Mouse (Mus musculus) lung, embryonic 16.5 days (tissue): ENCODE measurements around the gene Rab43. TPM values are rescaled to one million over a fixed set of nuclear protein-coding genes. Genes with fewer than 3 reads are reported as not detected.

Experiments
- ATAC-seq: fragments of 200-750 bp; cut with Nextera tagmentation; 2 replicates; pipeline ENCODE4 v1.8.0; 2017; ENCODE audit warnings: low read depth, mild to moderate bottlenecking, moderate library complexity
- H3K27ac ChIP-seq: fragments of 300-500 bp; sonication (generic); 2 replicates; pipeline ENCODE4 v1.5.1; 2014; ENCODE audit warnings: mild to moderate bottlenecking, control low read depth, low read length
- H3K27me3 ChIP-seq: fragments of 300-500 bp; sonication (generic); 2 replicates; pipeline ENCODE4 v1.6.1; 2014; ENCODE audit warnings: low read depth, low read length, mixed read lengths; ENCODE audit not compliant: control insufficient read depth, insufficient read depth
- H3K36me3 ChIP-seq: fragments of 300-500 bp; sonication (generic); 2 replicates; pipeline ENCODE4 v1.6.1; 2014; ENCODE audit warnings: low read length; ENCODE audit not compliant: control insufficient read depth, insufficient read depth
- H3K4me1 ChIP-seq: fragments of 300-500 bp; sonication (generic); replicated peaks from 2 replicates; pipeline ENCODE4 v1.6.1; 2014; ENCODE audit warnings: low read length, mixed read lengths; ENCODE audit not compliant: control insufficient read depth, insufficient read depth
- H3K4me2 ChIP-seq: fragments of 300-500 bp; sonication (generic); 2 replicates; pipeline ENCODE4 v1.6.1; 2014; ENCODE audit warnings: low read depth, low read length, control low read depth
- H3K4me3 ChIP-seq: fragments of 300-500 bp; sonication (generic); 2 replicates; pipeline ENCODE4 v1.5.1; 2014; ENCODE audit warnings: mild to moderate bottlenecking, low read length, control low read depth
- H3K9ac ChIP-seq: fragments of 300-500 bp; sonication (generic); 2 replicates; pipeline ENCODE4 v1.6.1; 2014; ENCODE audit warnings: low read length, control low read depth
- H3K9me3 ChIP-seq: fragments of 300-500 bp; sonication (generic); 2 replicates; pipeline ENCODE4 v1.6.1; 2016; ENCODE audit warnings: low read length; ENCODE audit not compliant: control insufficient read depth
- WGBS: fragments of 180-500 bp; shearing (Covaris S2); extraction: QIAGEN DNeasy Blood & Tissue Kit; methylation state at CpG from one replicate; pipeline ENCODE4 v1.1.7; 2014; 5-methylcytosine and 5-hydroxymethylcytosine counted together
- polyA plus RNA-seq: library from polyadenylated mRNA; unstranded; fragments of >200 nt; fragmentation: Nextera tagmentation; extraction: Ambion mirVana; gene quantifications from 2 replicates; pipeline ENCODE4 v1.2.1, GENCODE M21; 2015

Rab43 gene
- polyA plus RNA-seq, 1 experiment from 2014 or later = 13.1 TPM

GRCm38 (mm10) chr6:87845031-87845695 is 33.2 kb upstream of the Rab43 start:
- Histone ChIP-seq H3K4me1 (peaks cover 18% of the 10 kb centered on the region), H3K9me3 (no peaks in the 10 kb centered on the region), H3K9ac (no peak overlapping the region), H3K27me3 (no peaks in the 10 kb centered on the region), H3K4me3 (no peak overlapping the region), H3K4me2 (no peak overlapping the region), H3K36me3 (peaks cover 36% of the 10 kb centered on the region), H3K27ac (no peak overlapping the region)
- WGBS = 90% methylated on average over 13 of the region's 13 CpGs
- ATAC-seq = no peak

GRCm38 (mm10) chr6:87842254-87842653 is 30.3 kb upstream of the Rab43 start:
- H3K4me1 ChIP-seq = peaks cover 11% of the 10 kb centered on the region
- no peaks in the 10 kb centered on the region for H3K9me3 ChIP-seq
- ATAC-seq = no peak
- 13% methylated on average over 1 of the region's 1 CpGs for WGBS
- H3K4me3 ChIP-seq = no peak overlapping the region
- no peaks in the 10 kb centered on the region for H3K27me3 ChIP-seq
- no peak overlapping the region for H3K27ac ChIP-seq
- H3K9ac ChIP-seq = no peak overlapping the region
- no peak overlapping the region for H3K4me2 ChIP-seq
- H3K36me3 ChIP-seq = peaks cover 34% of the 10 kb centered on the region

GRCm38 (mm10) chr6:87841635-87842034 is 29.7 kb upstream of the Rab43 start:
- no peaks in the 10 kb centered on the region for H3K27me3 ChIP-seq
- H3K4me2 ChIP-seq = no peak overlapping the region
- no peak overlapping the region for H3K4me3 ChIP-seq
- 77% methylated on average over 8 of the region's 8 CpGs for WGBS
- no peaks in the 10 kb centered on the region for H3K9me3 ChIP-seq
- H3K27ac ChIP-seq = no peak overlapping the region
- no peak for ATAC-seq
- no peak overlapping the region for H3K9ac ChIP-seq
- peaks cover 7% of the 10 kb centered on the region; the same call in 1 of the 2 replicates for H3K4me1 ChIP-seq
- peaks cover 34% of the 10 kb centered on the region for H3K36me3 ChIP-seq

GRCm38 (mm10) chr6:87839797-87840341 is 27.9 kb upstream of the Rab43 start:
- WGBS = 52% methylated on average over 11 of the region's 11 CpGs
- H3K9ac ChIP-seq = no peak overlapping the region
- H3K27ac ChIP-seq = no peak overlapping the region
- H3K27me3 ChIP-seq = no peaks in the 10 kb centered on the region
- H3K4me3 ChIP-seq = no peak overlapping the region
- H3K4me1 ChIP-seq = peaks cover 7% of the 10 kb centered on the region; the same call in 1 of the 2 replicates
- ATAC-seq = no peak
- H3K4me2 ChIP-seq = peak overlapping the region; percentile 84
- no peaks in the 10 kb centered on the region for H3K9me3 ChIP-seq
- H3K36me3 ChIP-seq = peaks cover 27% of the 10 kb centered on the region

- Histone ChIP-seq H3K36me3 (peaks cover 19% of the 10 kb centered on the region), H3K27me3 (no peaks in the 10 kb centered on the region), H3K4me1 (peaks cover 7% of the 10 kb centered on the region; the same call in 1 of the 2 replicates), H3K9ac (peak within 1 kb of the TSS; percentile 92), H3K27ac (peak within 1 kb of the TSS; percentile 92), H3K4me2 (peak within 1 kb of the TSS; percentile 84), H3K9me3 (no peaks in the 10 kb centered on the region), H3K4me3 (peak within 1 kb of the TSS; percentile 79)
- under 1% methylated on average over 46 of the region's 46 CpGs for WGBS
- peak; percentile 98 for ATAC-seq
These were observed 26.7 kb upstream of the Rab43 start, which contains the start of gene Isy1 for GRCm38 (mm10) chr6:87838551-87839197. TSS of gene Isy1 (minus strand) at chr6:87838798.

- Histone ChIP-seq H3K9me3 (no peaks in the 10 kb centered on the region), H3K36me3 (peaks cover 12% of the 10 kb centered on the region), H3K9ac (no peak within 1 kb of the TSS), H3K4me3 (no peak within 1 kb of the TSS), H3K27ac (no peak within 1 kb of the TSS), H3K27me3 (no peaks in the 10 kb centered on the region), H3K4me1 (peaks cover 7% of the 10 kb centered on the region; the same call in 1 of the 2 replicates), H3K4me2 (no peak within 1 kb of the TSS)
- no peak for ATAC-seq
- WGBS = 89% methylated on average over 7 of the region's 7 CpGs
These were observed 23.7 kb upstream of the Rab43 start, which contains the start of gene Gm45140 for GRCm38 (mm10) chr6:87835695-87836094. TSS of gene Gm45140 (minus strand) at chr6:87835795.

- no peak overlapping the region for H3K27ac ChIP-seq
- no peaks in the 10 kb centered on the region for H3K27me3 ChIP-seq
- no peak overlapping the region for H3K4me2 ChIP-seq
- no peak overlapping the region for H3K4me3 ChIP-seq
- peaks cover 59% of the 10 kb centered on the region for H3K36me3 ChIP-seq
- no peak overlapping the region for H3K9ac ChIP-seq
- H3K9me3 ChIP-seq = no peaks in the 10 kb centered on the region
- no peaks in the 10 kb centered on the region for H3K4me1 ChIP-seq
- no peak for ATAC-seq
- WGBS = 92% methylated on average over 2 of the region's 2 CpGs
These were observed 8.4 kb upstream of the Rab43 start for GRCm38 (mm10) chr6:87820366-87820765.

- no peak overlapping the region for H3K27ac ChIP-seq
- H3K36me3 ChIP-seq = peaks cover 27% of the 10 kb centered on the region
- H3K4me2 ChIP-seq = no peak overlapping the region
- no peaks in the 10 kb centered on the region for H3K9me3 ChIP-seq
- H3K9ac ChIP-seq = no peak overlapping the region
- 88% methylated on average over 5 of the region's 5 CpGs for WGBS
- H3K4me1 ChIP-seq = peaks cover 14% of the 10 kb centered on the region
- H3K27me3 ChIP-seq = no peaks in the 10 kb centered on the region
- H3K4me3 ChIP-seq = no peak overlapping the region
- no peak for ATAC-seq
These were observed 2.5 kb upstream of the Rab43 start for GRCm38 (mm10) chr6:87814486-87814885.

- Histone ChIP-seq H3K9ac (peak overlapping the region; percentile 64), H3K4me3 (peak overlapping the region; percentile 88)
These were observed 692 bp upstream of the Rab43 start for GRCm38 (mm10) chr6:87812656-87813055.

More at GRCm38 (mm10) chr6:87812656-87813055, 692 bp upstream of the Rab43 start:
- Histone ChIP-seq H3K4me1 (peaks cover 20% of the 10 kb centered on the region), H3K27me3 (no peaks in the 10 kb centered on the region), H3K36me3 (peaks cover 14% of the 10 kb centered on the region; the same call in 1 of the 2 replicates), H3K4me2 (peak overlapping the region; percentile 70), H3K9me3 (no peaks in the 10 kb centered on the region), H3K27ac (peak overlapping the region; percentile 89; the same call in 1 of the 2 replicates)
- 81% methylated on average over 1 of the region's 1 CpGs for WGBS
- no peak for ATAC-seq
